8 mouse cellular contexts compared by ENCODE assay signal in the genomic region with DNA sequence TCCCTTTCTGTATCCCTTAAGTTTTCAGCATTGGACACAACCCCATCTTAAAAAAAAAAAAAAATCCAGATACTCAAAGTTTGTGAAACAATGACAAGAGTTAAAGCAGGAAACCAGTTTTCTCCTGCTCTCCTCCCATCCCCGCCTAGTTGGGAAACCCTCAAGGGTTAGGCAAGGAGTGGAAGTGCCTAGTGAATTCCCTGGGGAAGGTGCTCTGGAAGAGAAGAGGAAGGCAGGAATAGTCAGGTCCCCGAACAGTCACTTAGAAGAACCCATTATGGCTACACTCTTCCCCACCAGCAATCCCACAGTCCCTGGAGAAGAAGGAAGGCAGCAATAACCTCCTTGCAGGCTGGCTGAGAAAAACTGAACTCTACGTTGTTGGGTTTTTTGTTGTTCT. TPM values are rescaled to one million over a fixed set of nuclear protein-coding genes. Genes with fewer than 3 reads are reported as not detected.
DNase-seq lines count a peak whose midpoint lies in the region; ATAC-seq and TF ChIP-seq lines count a peak whose summit lies in the region.

No protein-coding gene starts in this region.

- H3K4me1 ChIP-seq in intestine, embryonic 15.5 days (replicated peaks), result peaks cover 17% of the 10 kb centered on the region
- peaks cover 12% of the 10 kb centered on the region for H3K4me1 ChIP-seq in intestine, embryonic 16.5 days (ENCODE audit: control insufficient read depth, insufficient read depth, low read length)
- peaks cover 29% of the 10 kb centered on the region for H3K4me1 ChIP-seq in heart, embryonic 10.5 days

- WGBS in intestine, embryonic 15.5 days, result 60% methylated on average over 3 of the region's 3 CpGs
- WGBS in intestine, embryonic 16.5 days, result 65% methylated on average over 3 of the region's 3 CpGs
- 64% methylated on average over 3 of the region's 3 CpGs for WGBS in heart, embryonic 10.5 days

- no peaks in the 10 kb centered on the region for H3K9me3 ChIP-seq in intestine, embryonic 15.5 days
- H3K9me3 ChIP-seq in intestine, embryonic 16.5 days (ENCODE audit: control insufficient read depth, low read length), result no peaks in the 10 kb centered on the region
- H3K9me3 ChIP-seq in heart, embryonic 10.5 days, result no peaks in the 10 kb centered on the region

- no peaks in the 10 kb centered on the region for H3K36me3 ChIP-seq in intestine, embryonic 15.5 days
- H3K36me3 ChIP-seq in intestine, embryonic 16.5 days (ENCODE audit: control insufficient read depth, insufficient read depth, low read length), result no peaks in the 10 kb centered on the region
- 0 out of 2 replicates have a peak, but pooled peaks cover 5% of the 10 kb centered on the region for H3K36me3 ChIP-seq in heart, embryonic 10.5 days

- H3K4me3 ChIP-seq in intestine, embryonic 15.5 days (replicated peaks), result no peak overlapping the region
- H3K4me3 ChIP-seq in intestine, embryonic 16.5 days (ENCODE audit: low read length), result no peak overlapping the region
- 0 out of 2 replicates have a peak overlapping the region, but pooled peaks have one; percentile 32 for H3K4me3 ChIP-seq in heart, embryonic 10.5 days

- H3K9ac ChIP-seq in intestine, embryonic 15.5 days, result no peak overlapping the region
- no peak overlapping the region for H3K9ac ChIP-seq in intestine, embryonic 16.5 days (ENCODE audit: low read depth, low read length)

- ATAC-seq in intestine, embryonic 15.5 days, result no peak
- ATAC-seq in intestine, embryonic 16.5 days, result no peak

- DNase-seq in brain, embryonic 14.5 days (ENCODE audit: low read depth), result peak; percentile 15
- no peak for DNase-seq in heart, embryonic 10.5 days (ENCODE audit: low spot score)
- peak; percentile 21 for DNase-seq in lung, postnatal 25 days (ENCODE audit: low spot score)
- DNase-seq in thymus, postnatal 10 days (ENCODE audit: low spot score in 2 of 2), result no peak
- DNase-seq in layer of hippocampus, postnatal 36 days, result no peak
- DNase-seq in urinary bladder, postnatal 14 days (ENCODE audit: low spot score), result no peak

- no peaks in the 10 kb centered on the region for H3K27me3 ChIP-seq in intestine, embryonic 15.5 days (replicated peaks)
- no peaks in the 10 kb centered on the region for H3K27me3 ChIP-seq in intestine, embryonic 16.5 days (replicated peaks; ENCODE audit: control insufficient read depth, insufficient read depth, low read length)
- H3K27me3 ChIP-seq in heart, embryonic 10.5 days (ENCODE audit: insufficient read depth, poor library complexity, severe bottlenecking), result no peaks in the 10 kb centered on the region

- peak overlapping the region; percentile 36 for H3K4me2 ChIP-seq in intestine, embryonic 15.5 days (replicated peaks)
- no peak overlapping the region for H3K4me2 ChIP-seq in intestine, embryonic 16.5 days (ENCODE audit: low read depth, low read length)

- H3K27ac ChIP-seq in intestine, embryonic 15.5 days, result no peak overlapping the region
- no peak overlapping the region; the same call in 1 of the 2 replicates for H3K27ac ChIP-seq in intestine, embryonic 16.5 days (ENCODE audit: low read length)
- peak overlapping the region; percentile 22; the same call in 1 of the 2 replicates for H3K27ac ChIP-seq in heart, embryonic 10.5 days

- no peak for TF ChIP-seq POLR2A in brain, embryonic 14.5 days (IDR thresholded peaks at IDR 0.05; ENCODE audit: borderline replicate concordance, extremely low read depth, insufficient read depth, insufficient read length, poor library complexity, severe bottlenecking)

- no peak for TF ChIP-seq CTCF in brain, embryonic 14.5 days (IDR thresholded peaks at IDR 0.05; ENCODE audit: borderline replicate concordance, extremely low read depth, insufficient read depth, insufficient read length)

RNA-seq across cellular contexts. Expression of a gene that starts 2.9 kb away (rescaled TPM):
- 9.9 and 10.3 TPM in 2 replicates for polyA plus RNA-seq in intestine, embryonic 15.5 days (2015; fragmentation: Nextera tagmentation; extraction: Ambion mirVana)
- polyA plus RNA-seq in intestine, embryonic 16.5 days (2015; fragmentation: Nextera tagmentation; extraction: Ambion mirVana), result 8.4 and 8.8 TPM in 2 replicates
- 41.0 and 50.6 TPM in 2 replicates for polyA plus RNA-seq in brain, embryonic 14.5 days (2012; rRNA removed)
- 10.6 and 13.4 TPM in 2 replicates for polyA plus RNA-seq in heart, embryonic 10.5 days (2016; fragmentation: Nextera tagmentation; extraction: Ambion mirVana)
- total RNA-seq in layer of hippocampus, postnatal 36 days (2021), result 10 to 100 TPM; 43.7 to 45.9 TPM

RNA-seq across cellular contexts. Expression of a gene that starts 57.3 kb away (rescaled TPM):
- 39.8 and 40.6 TPM in 2 replicates for polyA plus RNA-seq in intestine, embryonic 15.5 days (2015; fragmentation: Nextera tagmentation; extraction: Ambion mirVana)
- polyA plus RNA-seq in intestine, embryonic 16.5 days (2015; fragmentation: Nextera tagmentation; extraction: Ambion mirVana), result 35.9 and 38.5 TPM in 2 replicates
- 31.7 and 52.6 TPM in 2 replicates for polyA plus RNA-seq in brain, embryonic 14.5 days (2012; rRNA removed)
- polyA plus RNA-seq in heart, embryonic 10.5 days (2016; fragmentation: Nextera tagmentation; extraction: Ambion mirVana), result 33.1 and 35.4 TPM in 2 replicates
- 10 to 100 TPM; 15.0 to 19.4 TPM for total RNA-seq in layer of hippocampus, postnatal 36 days (2021)

Comparison
In these comparisons a context has a peak if more than half of its experiments do, and no peak if none do; other contexts are left out.
1. DNase-seq: peak in brain, embryonic 14.5 days (single experiment) and lung, postnatal 25 days (single experiment); none in heart, embryonic 10.5 days (single experiment), thymus, postnatal 10 days (0 of 2), layer of hippocampus, postnatal 36 days (0 of 2) and urinary bladder, postnatal 14 days (single experiment).